Mouse (Mus musculus) myocyte (in vitro differentiated cells): ENCODE measurements around the gene Rbm39. TPM values are rescaled to one million over a fixed set of nuclear protein-coding genes. Genes with fewer than 3 reads are reported as not detected.

ENCODE experiments used
- H3K27me3 ChIP-seq: one replicate; pipeline ENCODE4 v1.6.1; 2011; ENCODE audit not compliant: control insufficient read depth, insufficient read depth, insufficient read length
- H3K36me3 ChIP-seq: one replicate; pipeline ENCODE4 v1.6.1; 2011; ENCODE audit not compliant: control insufficient read depth, insufficient read depth
- H3K4me2 ChIP-seq: one replicate; pipeline ENCODE4 v1.6.1; 2011; ENCODE audit warnings: low read depth, control low read depth
- H3K4me3 ChIP-seq: one replicate; pipeline ENCODE4 v1.5.1; 2011; ENCODE audit warnings: mild to moderate bottlenecking, control low read depth, moderate library complexity
- H3K79me2 ChIP-seq: one replicate; pipeline ENCODE4 v1.6.1; 2011; ENCODE audit not compliant: control insufficient read depth, insufficient read depth
- H3ac ChIP-seq: one replicate; pipeline ENCODE4 v1.6.1; 2011; ENCODE audit not compliant: control insufficient read depth, insufficient read length
- CEBPB ChIP-seq: IDR thresholded peaks from 2 replicates; pipeline ENCODE4 v1.6.1; 2011; ENCODE audit warnings: mild to moderate bottlenecking, moderate library complexity; ENCODE audit not compliant: poor library complexity, insufficient read depth, severe bottlenecking
- E2F4 ChIP-seq: IDR thresholded peaks from one replicate; pipeline ENCODE4 v1.6.1; 2011; ENCODE audit warnings: mild to moderate bottlenecking, control low read depth, moderate library complexity; ENCODE audit not compliant: insufficient read depth
- MAX ChIP-seq: IDR thresholded peaks from one replicate; pipeline ENCODE4 v1.6.1; 2011; ENCODE audit warnings: low read depth, mild to moderate bottlenecking, control low read depth
- MYOD1 ChIP-seq, 3 experiments: IDR thresholded peaks; one replicate each; pipeline ENCODE4 v1.6.1; 2011; ENCODE audit warnings: control low read depth in 2 of 3, low read depth in 2 of 3, mild to moderate bottlenecking in 2 of 3, moderate library complexity in 1 of 3; ENCODE audit not compliant: insufficient read length in 2 of 3, control insufficient read depth in 1 of 3
- MYOG ChIP-seq, 3 experiments: IDR thresholded peaks; one replicate each; pipeline ENCODE4 v1.6.1; 2011; ENCODE audit warnings: control low read depth in 2 of 3, low read depth in 2 of 3, mild to moderate bottlenecking in 2 of 3; ENCODE audit not compliant: insufficient read length in 2 of 3, control insufficient read depth in 1 of 3, insufficient read depth in 1 of 3
- POLR2A ChIP-seq: IDR thresholded peaks from one replicate; pipeline ENCODE4 v1.6.1; 2011; ENCODE audit warnings: low read depth, mild to moderate bottlenecking, control low read depth, moderate library complexity; ENCODE audit not compliant: insufficient read length
- POLR2AphosphoS2 ChIP-seq: IDR thresholded peaks from one replicate; pipeline ENCODE4 v1.6.1; 2011; ENCODE audit warnings: low read depth, control low read depth; ENCODE audit not compliant: insufficient read length
- REST ChIP-seq: IDR thresholded peaks from one replicate; pipeline ENCODE4 v1.6.1; 2011; ENCODE audit warnings: mild to moderate bottlenecking, control low read depth, moderate library complexity; ENCODE audit not compliant: insufficient read depth, insufficient read length
- SRF ChIP-seq: IDR thresholded peaks from one replicate; pipeline ENCODE4 v1.6.1; 2011; ENCODE audit warnings: low read depth; ENCODE audit not compliant: control insufficient read depth, insufficient read length
- TCF12 ChIP-seq: IDR thresholded peaks from one replicate; pipeline ENCODE4 v1.6.1; 2011; ENCODE audit warnings: mild to moderate bottlenecking, control low read depth; ENCODE audit not compliant: poor library complexity, insufficient read depth, severe bottlenecking
- TCF3 ChIP-seq: IDR thresholded peaks from one replicate; pipeline ENCODE4 v1.6.1; 2011; ENCODE audit warnings: low read depth, control low read depth; ENCODE audit not compliant: insufficient read length
- USF1 ChIP-seq: IDR thresholded peaks from one replicate; pipeline ENCODE4 v1.6.1; 2011; ENCODE audit warnings: low read depth, mild to moderate bottlenecking, control low read depth, moderate library complexity
- polyA plus RNA-seq: library from polyadenylated mRNA; unstranded; fragments of >200 nt; fragmentation: generic; extraction: Trizol; gene quantifications from one replicate; pipeline ENCODE4 v1.2.1, GENCODE M21; 2012; ENCODE audit warnings: missing spikeins

The Rbm39 gene
- polyA plus RNA-seq, 1 experiment = 53.7 TPM

DNA sequence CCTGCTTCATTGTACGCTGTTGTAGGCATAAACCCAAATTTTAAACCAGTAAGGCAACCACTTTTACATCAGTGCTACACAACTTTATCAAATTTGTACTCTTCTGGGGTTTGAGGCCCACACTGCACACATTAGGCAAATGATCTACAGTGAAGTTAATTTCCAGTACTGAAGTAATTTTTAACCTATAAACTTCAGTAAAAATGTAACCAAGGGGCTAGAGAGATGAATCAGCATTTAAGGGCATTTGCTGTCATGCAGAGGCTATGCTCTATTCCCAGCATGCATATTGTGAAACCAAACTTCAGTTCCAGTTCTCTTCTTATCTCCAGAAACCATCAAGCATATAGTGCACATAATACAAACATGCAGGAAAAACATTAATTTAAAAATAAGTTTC lies 14.6 kb downstream of the Rbm39 start:
- Histone ChIP-seq H3K36me3 (peaks cover 94% of the 10 kb centered on the region), H3K79me2 (peaks cover 72% of the 10 kb centered on the region), H3K27me3 (no peaks in the 10 kb centered on the region), H3ac (no peak overlapping the region), H3K4me2 (no peak overlapping the region), H3K4me3 (no peak overlapping the region)
- TF ChIP-seq MYOD1 (IDR thresholded peaks at IDR 0.05; ENCODE audit: control insufficient read depth in 1 of 3, insufficient read length in 2 of 3, low read depth in 2 of 3) (no peak), MAX (no peak), CEBPB (no peak), E2F4 (no peak), TCF12 (no peak), USF1 (no peak), SRF (no peak), REST (no peak), POLR2A (no peak), MYOG (IDR thresholded peaks at IDR 0.05; ENCODE audit: control insufficient read depth in 1 of 3, insufficient read depth in 1 of 3, insufficient read length in 2 of 3, low read depth in 2 of 3) (no peak), TCF3 (no peak), POLR2AphosphoS2 (no peak)

DNA sequence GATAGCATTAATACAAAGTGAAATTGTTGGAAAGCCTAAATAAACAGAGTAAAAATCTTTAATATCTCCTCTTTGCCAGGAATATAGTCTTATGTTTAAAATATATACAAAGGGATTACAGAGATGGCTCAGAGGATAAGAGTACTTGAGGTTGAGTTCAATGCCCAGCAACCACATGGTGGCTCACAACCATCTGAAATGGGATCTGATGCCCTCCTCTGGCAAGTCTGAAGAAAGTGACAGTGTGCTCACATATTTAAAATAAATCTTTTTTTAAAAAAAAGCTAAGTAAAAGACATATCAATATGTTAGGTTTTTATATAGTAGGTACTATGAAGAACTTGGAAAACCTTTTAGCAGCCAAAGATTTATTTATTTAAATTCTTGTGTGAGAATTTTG lies 28.5 kb downstream of the Rbm39 start:
- TF ChIP-seq TCF12 = no peak
- TF ChIP-seq MYOG (IDR thresholded peaks at IDR 0.05; ENCODE audit: control insufficient read depth in 1 of 3, insufficient read depth in 1 of 3, insufficient read length in 2 of 3, low read depth in 2 of 3) = no peak
- no peak for TF ChIP-seq POLR2A
- no peak for TF ChIP-seq MYOD1 (IDR thresholded peaks at IDR 0.05; ENCODE audit: control insufficient read depth in 1 of 3, insufficient read length in 2 of 3, low read depth in 2 of 3)
- TF ChIP-seq E2F4 = no peak
- no peak for TF ChIP-seq REST
- no peak for TF ChIP-seq SRF
- no peak for TF ChIP-seq TCF3
- no peak overlapping the region for H3K4me3 ChIP-seq
- no peak overlapping the region for H3ac ChIP-seq
- peaks cover 65% of the 10 kb centered on the region for H3K79me2 ChIP-seq
- no peak overlapping the region for H3K4me2 ChIP-seq
- peaks cover 93% of the 10 kb centered on the region for H3K36me3 ChIP-seq
- H3K27me3 ChIP-seq = no peaks in the 10 kb centered on the region

DNA sequence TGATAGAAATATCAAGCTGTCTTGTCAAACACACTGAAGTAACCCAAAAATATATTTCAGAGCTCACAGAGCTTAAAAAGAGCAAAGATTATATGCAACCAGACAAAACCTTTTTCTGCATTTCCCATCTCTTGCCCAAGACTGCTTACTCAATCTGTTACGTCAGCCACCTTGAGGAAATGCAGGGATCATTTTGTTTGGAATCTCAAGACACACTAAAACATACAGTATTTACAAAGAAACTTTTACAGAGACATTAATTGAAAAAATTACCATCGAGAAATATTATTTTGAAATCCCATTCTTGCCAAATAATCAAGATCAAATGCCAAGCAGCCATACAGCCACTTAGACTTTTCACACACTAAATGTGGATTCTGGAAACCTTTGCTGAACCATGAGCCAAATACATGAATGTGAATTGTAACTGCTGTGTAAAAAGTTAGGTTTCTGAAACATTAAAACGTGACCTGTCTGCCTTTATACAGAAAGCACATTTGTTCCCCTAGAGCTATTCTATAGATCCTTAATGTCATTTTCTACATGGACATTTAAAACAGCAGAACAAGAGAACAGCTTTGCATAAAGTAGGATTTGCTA lies 32.6 kb downstream of the Rbm39 start:
- Histone ChIP-seq H3K27me3 (no peaks in the 10 kb centered on the region), H3K4me2 (no peak overlapping the region), H3ac (no peak overlapping the region), H3K4me3 (no peak overlapping the region), H3K79me2 (peaks cover 40% of the 10 kb centered on the region), H3K36me3 (peaks cover 67% of the 10 kb centered on the region)
- no peak for TF ChIP-seq MAX
- TF ChIP-seq SRF = no peak

DNA sequence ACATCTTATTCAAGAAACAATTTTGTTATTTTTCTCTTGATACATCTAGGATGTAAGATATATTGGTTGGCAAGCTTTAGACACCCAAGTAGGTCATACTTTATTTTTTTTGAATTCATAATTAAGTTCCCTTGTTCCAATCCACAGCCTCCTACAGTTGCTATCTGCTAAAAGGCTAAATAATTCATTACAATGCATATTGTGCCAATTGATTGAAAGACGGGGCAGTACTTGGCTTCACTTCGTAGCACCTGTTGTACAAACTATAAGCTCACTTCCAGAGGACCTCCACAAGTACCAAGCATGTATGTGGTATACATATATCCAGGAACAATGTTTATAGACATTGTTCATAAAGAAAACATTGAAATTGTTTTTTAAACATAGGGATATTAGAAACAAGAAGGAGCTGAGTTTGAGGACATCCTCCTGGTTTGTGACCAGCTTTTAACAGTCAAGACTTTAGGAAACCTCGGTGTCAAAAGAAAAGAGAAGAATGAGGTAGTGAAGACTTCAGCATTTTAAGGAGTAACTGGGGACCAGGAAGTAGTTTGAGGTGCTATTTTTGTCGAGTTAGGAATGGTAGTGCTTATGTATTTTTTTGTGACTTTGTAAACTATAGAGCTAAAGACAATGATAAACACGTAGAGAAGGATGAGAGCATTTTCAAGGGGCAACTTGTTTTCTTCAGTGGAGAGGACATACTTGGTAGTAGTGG lies 33.6 kb downstream of the Rbm39 start:
- no peaks in the 10 kb centered on the region for H3K27me3 ChIP-seq
- H3K79me2 ChIP-seq = peaks cover 30% of the 10 kb centered on the region
- peaks cover 58% of the 10 kb centered on the region for H3K36me3 ChIP-seq
- H3K4me2 ChIP-seq = no peak overlapping the region
- H3ac ChIP-seq = no peak overlapping the region
- no peak overlapping the region for H3K4me3 ChIP-seq
- TF ChIP-seq TCF12 (no peak), POLR2AphosphoS2 (peak; percentile 63)

DNA sequence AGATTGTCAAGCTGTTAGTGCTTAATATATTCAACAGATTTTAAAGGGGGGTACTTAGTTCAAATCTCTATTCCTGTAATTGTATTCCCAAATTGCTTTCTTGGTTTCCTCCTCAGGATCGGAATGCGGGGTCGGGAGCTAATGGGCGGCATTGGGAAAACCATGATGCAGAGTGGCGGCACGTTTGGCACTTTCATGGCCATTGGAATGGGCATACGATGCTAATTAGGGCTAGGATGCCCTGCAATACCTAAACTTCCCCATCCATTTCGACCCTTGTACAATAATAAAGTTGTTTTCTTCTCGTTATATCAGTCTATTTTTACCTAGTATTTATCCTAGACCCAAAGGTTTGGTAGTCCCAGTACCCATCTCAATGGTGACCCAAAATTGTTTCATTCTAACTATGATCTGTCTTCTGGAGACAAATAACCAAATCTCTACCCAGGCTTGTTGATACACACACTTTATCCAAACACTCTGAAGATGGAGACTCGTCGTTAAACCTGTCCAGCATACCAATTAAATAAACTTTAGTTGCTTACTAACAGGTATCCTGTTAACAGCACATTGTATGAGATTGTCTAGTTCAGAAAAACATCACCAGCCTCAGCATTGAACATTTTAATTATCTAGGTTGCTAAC lies 34.4 kb downstream of the Rbm39 start:
- H3K36me3 ChIP-seq = peaks cover 49% of the 10 kb centered on the region
- peak overlapping the region; percentile 76 for H3K4me3 ChIP-seq

More for the DNA sequence above, 34.4 kb downstream of the Rbm39 start:
- Histone ChIP-seq H3K27me3 (no peaks in the 10 kb centered on the region), H3K79me2 (peaks cover 22% of the 10 kb centered on the region), H3ac (no peak overlapping the region), H3K4me2 (peak overlapping the region; percentile 68)
- peak; percentile 69 for TF ChIP-seq POLR2AphosphoS2
- no peak for TF ChIP-seq POLR2A
